Mouse (Mus musculus): ENCODE data around the gene Lmln. TPM values are rescaled to one million over a fixed set of nuclear protein-coding genes. Genes with fewer than 3 reads are reported as not detected.
A peak's percentile ranks its signal among the peaks of the same experiment; 100 is the strongest.

Lmln gene
- 1.4 and 3.9 TPM in 2 replicates for polyA plus RNA-seq (2015; fragmentation: Nextera tagmentation; extraction: Ambion mirVana)

GRCm38 (mm10) chr16:33062024-33062681 is at the start of gene Lmln:
Gene Lmln, plus strand, starts transcription at chr16:33062521.
- no peaks in the 10 kb centered on the region for H3K27me3 ChIP-seq
- peak within 1 kb of the TSS; percentile 73 for H3K4me3 ChIP-seq
- H3K9ac ChIP-seq, result peak within 1 kb of the TSS; percentile 81
- ATAC-seq (ENCODE audit: insufficient number of reproducible peaks, insufficient read depth, low FRiP score, low TSS enrichment, low read depth), result peak; percentile 94
- H3K36me3 ChIP-seq, result peaks cover 31% of the 10 kb centered on the region
- no peaks in the 10 kb centered on the region for H3K9me3 ChIP-seq
- H3K4me2 ChIP-seq, result peak within 1 kb of the TSS; percentile 88
- peaks cover 36% of the 10 kb centered on the region for H3K4me1 ChIP-seq
- peak within 1 kb of the TSS; percentile 76 for H3K27ac ChIP-seq
- under 1% methylated on average over 64 of the region's 64 CpGs for WGBS

GRCm38 (mm10) chr16:33013801-33014200 is 48.5 kb upstream of the Lmln start:
- no peak overlapping the region for H3K9ac ChIP-seq
- no peak overlapping the region for H3K4me2 ChIP-seq
- H3K27ac ChIP-seq, result no peak overlapping the region
- no peaks in the 10 kb centered on the region for H3K9me3 ChIP-seq
- 94% methylated on average over 5 of the region's 5 CpGs for WGBS
- peaks cover 63% of the 10 kb centered on the region for H3K36me3 ChIP-seq
- ATAC-seq (ENCODE audit: insufficient number of reproducible peaks, insufficient read depth, low FRiP score, low TSS enrichment, low read depth), result no peak
- no peak overlapping the region for H3K4me3 ChIP-seq
- no peaks in the 10 kb centered on the region for H3K4me1 ChIP-seq
- H3K27me3 ChIP-seq, result no peaks in the 10 kb centered on the region

GRCm38 (mm10) chr16:33014921-33015320 is 47.4 kb upstream of the Lmln start:
- Histone ChIP-seq H3K9me3 (no peaks in the 10 kb centered on the region), H3K4me3 (no peak overlapping the region), H3K4me2 (no peak overlapping the region), H3K9ac (no peak overlapping the region), H3K27ac (no peak overlapping the region), H3K4me1 (no peaks in the 10 kb centered on the region), H3K27me3 (no peaks in the 10 kb centered on the region), H3K36me3 (peaks cover 52% of the 10 kb centered on the region)
- 95% methylated on average over 1 of the region's 1 CpGs for WGBS
- ATAC-seq (ENCODE audit: insufficient number of reproducible peaks, insufficient read depth, low FRiP score, low TSS enrichment, low read depth), result no peak

GRCm38 (mm10) chr16:33015396-33015907 is 46.9 kb upstream of the Lmln start:
- Histone ChIP-seq H3K27me3 (no peaks in the 10 kb centered on the region), H3K36me3 (peaks cover 47% of the 10 kb centered on the region), H3K4me1 (no peaks in the 10 kb centered on the region), H3K4me2 (no peak overlapping the region), H3K9me3 (no peaks in the 10 kb centered on the region), H3K4me3 (no peak overlapping the region), H3K9ac (no peak overlapping the region), H3K27ac (no peak overlapping the region)
- WGBS, result 93% methylated on average over 3 of the region's 3 CpGs
- ATAC-seq (ENCODE audit: insufficient number of reproducible peaks, insufficient read depth, low FRiP score, low TSS enrichment, low read depth), result no peak

- no peaks in the 10 kb centered on the region for H3K4me1 ChIP-seq
- H3K4me3 ChIP-seq, result no peak overlapping the region
- no peak for ATAC-seq (ENCODE audit: insufficient number of reproducible peaks, insufficient read depth, low FRiP score, low TSS enrichment, low read depth)
- no peak overlapping the region for H3K9ac ChIP-seq
- H3K27me3 ChIP-seq, result no peaks in the 10 kb centered on the region
- H3K9me3 ChIP-seq, result no peaks in the 10 kb centered on the region
- no peak overlapping the region for H3K4me2 ChIP-seq
- H3K27ac ChIP-seq, result no peak overlapping the region
- peaks cover 46% of the 10 kb centered on the region for H3K36me3 ChIP-seq
- WGBS, result 84% methylated on average over 2 of the region's 2 CpGs
Measured at GRCm38 (mm10) chr16:33015986-33016385, 46.3 kb upstream of the Lmln start.

GRCm38 (mm10) chr16:33017677-33018349 is 44.5 kb upstream of the Lmln start:
- 87% methylated on average over 5 of the region's 5 CpGs for WGBS
- H3K27ac ChIP-seq, result no peak overlapping the region
- no peak overlapping the region for H3K4me2 ChIP-seq
- no peak for ATAC-seq (ENCODE audit: insufficient number of reproducible peaks, insufficient read depth, low FRiP score, low TSS enrichment, low read depth)
- H3K4me3 ChIP-seq, result no peak overlapping the region
- peaks cover 33% of the 10 kb centered on the region for H3K36me3 ChIP-seq
- H3K9ac ChIP-seq, result no peak overlapping the region
- no peaks in the 10 kb centered on the region for H3K27me3 ChIP-seq
- H3K9me3 ChIP-seq, result no peaks in the 10 kb centered on the region
- H3K4me1 ChIP-seq, result no peaks in the 10 kb centered on the region

GRCm38 (mm10) chr16:33019117-33019770 is 43.1 kb upstream of the Lmln start:
- H3K4me1 ChIP-seq, result no peaks in the 10 kb centered on the region
- no peaks in the 10 kb centered on the region for H3K9me3 ChIP-seq
- H3K4me2 ChIP-seq, result no peak overlapping the region
- H3K9ac ChIP-seq, result 0 out of 2 replicates have a peak overlapping the region, but pooled peaks have one; percentile 21
- no peak overlapping the region for H3K4me3 ChIP-seq
- no peaks in the 10 kb centered on the region for H3K27me3 ChIP-seq
- ATAC-seq (ENCODE audit: insufficient number of reproducible peaks, insufficient read depth, low FRiP score, low TSS enrichment, low read depth), result no peak
- WGBS, result 77% methylated on average over 21 of the region's 21 CpGs
- peaks cover 19% of the 10 kb centered on the region for H3K36me3 ChIP-seq
- no peak overlapping the region for H3K27ac ChIP-seq

GRCm38 (mm10) chr16:33021381-33021780 is 40.9 kb upstream of the Lmln start:
- 77% methylated on average over 3 of the region's 3 CpGs for WGBS
- Histone ChIP-seq H3K9ac (no peak overlapping the region), H3K27me3 (no peaks in the 10 kb centered on the region), H3K4me3 (no peak overlapping the region), H3K4me1 (0 out of 2 replicates have a peak, but pooled peaks cover 4% of the 10 kb centered on the region), H3K9me3 (no peaks in the 10 kb centered on the region), H3K36me3 (peaks cover 5% of the 10 kb centered on the region; the same call in 1 of the 2 replicates), H3K27ac (no peak overlapping the region), H3K4me2 (no peak overlapping the region)
- no peak for ATAC-seq (ENCODE audit: insufficient number of reproducible peaks, insufficient read depth, low FRiP score, low TSS enrichment, low read depth)

GRCm38 (mm10) chr16:33023750-33024149 is 38.6 kb upstream of the Lmln start:
- Histone ChIP-seq H3K36me3 (no peaks in the 10 kb centered on the region), H3K4me3 (no peak overlapping the region), H3K4me2 (no peak overlapping the region), H3K27ac (no peak overlapping the region), H3K9me3 (no peaks in the 10 kb centered on the region), H3K27me3 (no peaks in the 10 kb centered on the region), H3K9ac (no peak overlapping the region), H3K4me1 (0 out of 2 replicates have a peak, but pooled peaks cover 4% of the 10 kb centered on the region)
- ATAC-seq (ENCODE audit: insufficient number of reproducible peaks, insufficient read depth, low FRiP score, low TSS enrichment, low read depth), result no peak
- 4% methylated on average over 4 of the region's 4 CpGs for WGBS

- WGBS, result 58% methylated on average over 8 of the region's 8 CpGs
- no peak for ATAC-seq (ENCODE audit: insufficient number of reproducible peaks, insufficient read depth, low FRiP score, low TSS enrichment, low read depth)
- 0 out of 2 replicates have a peak, but pooled peaks cover 4% of the 10 kb centered on the region for H3K4me1 ChIP-seq
- no peak overlapping the region for H3K27ac ChIP-seq
- no peaks in the 10 kb centered on the region for H3K36me3 ChIP-seq
- no peaks in the 10 kb centered on the region for H3K27me3 ChIP-seq
- no peaks in the 10 kb centered on the region for H3K9me3 ChIP-seq
- H3K9ac ChIP-seq, result 0 out of 2 replicates have a peak overlapping the region, but pooled peaks have one; percentile 22
- no peak overlapping the region for H3K4me3 ChIP-seq
- H3K4me2 ChIP-seq, result no peak overlapping the region
Measured at GRCm38 (mm10) chr16:33024456-33025104, 37.7 kb upstream of the Lmln start.

- no peak overlapping the region for H3K4me2 ChIP-seq
- H3K27me3 ChIP-seq, result no peaks in the 10 kb centered on the region
- 0 out of 2 replicates have a peak, but pooled peaks cover 4% of the 10 kb centered on the region for H3K4me1 ChIP-seq
- H3K9me3 ChIP-seq, result no peaks in the 10 kb centered on the region
- no peak overlapping the region for H3K4me3 ChIP-seq
- 83% methylated on average over 7 of the region's 7 CpGs for WGBS
- H3K9ac ChIP-seq, result no peak overlapping the region
- H3K36me3 ChIP-seq, result no peaks in the 10 kb centered on the region
- no peak for ATAC-seq (ENCODE audit: insufficient number of reproducible peaks, insufficient read depth, low FRiP score, low TSS enrichment, low read depth)
- H3K27ac ChIP-seq, result no peak overlapping the region
Measured at GRCm38 (mm10) chr16:33026357-33026756, 36.0 kb upstream of the Lmln start.

Data from embryonic facial prominence, embryonic 13.5 days (tissue).